Mouse (Mus musculus): Measurements from ENCODE around the gene Syt7. TPM values are rescaled to one million over a fixed set of nuclear protein-coding genes. Genes with fewer than 3 reads are reported as not detected.
A peak's percentile ranks its signal among the peaks of the same experiment; 100 is the strongest.

Syt7 gene
- polyA plus RNA-seq, 1 experiment from 2014 or later, result 1.2 TPM

- Histone ChIP-seq H3K4me1 (ENCODE audit: control insufficient read depth, insufficient read depth, low read length) (no peaks in the 10 kb centered on the region; the same call in 1 of the 2 replicates), H3K9ac (replicated peaks; ENCODE audit: low read depth, low read length) (no peak overlapping the region), H3K27me3 (ENCODE audit: control insufficient read depth, insufficient read depth, low read length) (peaks cover 14% of the 10 kb centered on the region; the same call in 1 of the 2 replicates), H3K36me3 (ENCODE audit: control insufficient read depth, insufficient read depth, low read length) (no peaks in the 10 kb centered on the region), H3K27ac (ENCODE audit: low read length) (no peak overlapping the region), H3K4me3 (ENCODE audit: low read depth, low read length) (no peak overlapping the region), H3K4me2 (replicated peaks; ENCODE audit: low read depth, low read length) (no peak overlapping the region), H3K9me3 (ENCODE audit: control insufficient read depth, low read depth, low read length) (no peaks in the 10 kb centered on the region)
- no peak for ATAC-seq (ENCODE audit: insufficient number of reproducible peaks, insufficient read depth, low FRiP score, low read depth)
- 36% methylated on average over 7 of the region's 7 CpGs for WGBS
These were observed 72.7 kb downstream of the Syt7 start for GRCm38 (mm10) chr19:10461584-10461983.

GRCm38 (mm10) chr19:10464427-10464826 lies 75.5 kb downstream of the Syt7 start:
- Histone ChIP-seq H3K4me3 (ENCODE audit: low read depth, low read length) (no peak overlapping the region), H3K36me3 (ENCODE audit: control insufficient read depth, insufficient read depth, low read length) (no peaks in the 10 kb centered on the region), H3K27ac (ENCODE audit: low read length) (no peak overlapping the region), H3K4me1 (ENCODE audit: control insufficient read depth, insufficient read depth, low read length) (no peaks in the 10 kb centered on the region; the same call in 1 of the 2 replicates), H3K4me2 (replicated peaks; ENCODE audit: low read depth, low read length) (no peak overlapping the region), H3K9me3 (ENCODE audit: control insufficient read depth, low read depth, low read length) (no peaks in the 10 kb centered on the region), H3K27me3 (ENCODE audit: control insufficient read depth, insufficient read depth, low read length) (no peaks in the 10 kb centered on the region), H3K9ac (replicated peaks; ENCODE audit: low read depth, low read length) (no peak overlapping the region)
- WGBS, result 38% methylated on average over 4 of the region's 4 CpGs
- ATAC-seq (ENCODE audit: insufficient number of reproducible peaks, insufficient read depth, low FRiP score, low read depth), result no peak

- Histone ChIP-seq H3K27ac (ENCODE audit: low read length) (no peak overlapping the region), H3K4me2 (replicated peaks; ENCODE audit: low read depth, low read length) (no peak overlapping the region), H3K4me1 (ENCODE audit: control insufficient read depth, insufficient read depth, low read length) (no peaks in the 10 kb centered on the region; the same call in 1 of the 2 replicates), H3K27me3 (ENCODE audit: control insufficient read depth, insufficient read depth, low read length) (no peaks in the 10 kb centered on the region), H3K4me3 (ENCODE audit: low read depth, low read length) (no peak overlapping the region), H3K36me3 (ENCODE audit: control insufficient read depth, insufficient read depth, low read length) (no peaks in the 10 kb centered on the region), H3K9me3 (ENCODE audit: control insufficient read depth, low read depth, low read length) (no peaks in the 10 kb centered on the region), H3K9ac (replicated peaks; ENCODE audit: low read depth, low read length) (no peak overlapping the region)
- ATAC-seq (ENCODE audit: insufficient number of reproducible peaks, insufficient read depth, low FRiP score, low read depth), result no peak
- WGBS, result 24% methylated on average over 8 of the region's 8 CpGs
These were observed 80.3 kb downstream of the Syt7 start for GRCm38 (mm10) chr19:10469171-10469658.

GRCm38 (mm10) chr19:10472958-10473357 lies 84.1 kb downstream of the Syt7 start:
- no peak for ATAC-seq (ENCODE audit: insufficient number of reproducible peaks, insufficient read depth, low FRiP score, low read depth)
- no peaks in the 10 kb centered on the region for H3K9me3 ChIP-seq (ENCODE audit: control insufficient read depth, low read depth, low read length)
- WGBS, result 80% methylated on average over 3 of the region's 3 CpGs

GRCm38 (mm10) chr19:10473779-10474178 lies 84.9 kb downstream of the Syt7 start:
- WGBS, result 24% methylated on average over 6 of the region's 6 CpGs
- Histone ChIP-seq H3K9me3 (ENCODE audit: control insufficient read depth, low read depth, low read length) (no peaks in the 10 kb centered on the region), H3K4me2 (replicated peaks; ENCODE audit: low read depth, low read length) (no peak overlapping the region), H3K9ac (replicated peaks; ENCODE audit: low read depth, low read length) (no peak overlapping the region), H3K4me3 (ENCODE audit: low read depth, low read length) (no peak overlapping the region), H3K36me3 (ENCODE audit: control insufficient read depth, insufficient read depth, low read length) (no peaks in the 10 kb centered on the region), H3K27me3 (ENCODE audit: control insufficient read depth, insufficient read depth, low read length) (no peaks in the 10 kb centered on the region), H3K4me1 (ENCODE audit: control insufficient read depth, insufficient read depth, low read length) (no peaks in the 10 kb centered on the region; the same call in 1 of the 2 replicates), H3K27ac (ENCODE audit: low read length) (no peak overlapping the region)
- no peak for ATAC-seq (ENCODE audit: insufficient number of reproducible peaks, insufficient read depth, low FRiP score, low read depth)

More at GRCm38 (mm10) chr19:10472958-10473357, 84.1 kb downstream of the Syt7 start:
- Histone ChIP-seq H3K4me1 (ENCODE audit: control insufficient read depth, insufficient read depth, low read length) (no peaks in the 10 kb centered on the region; the same call in 1 of the 2 replicates), H3K4me3 (ENCODE audit: low read depth, low read length) (no peak overlapping the region), H3K36me3 (ENCODE audit: control insufficient read depth, insufficient read depth, low read length) (no peaks in the 10 kb centered on the region), H3K27me3 (ENCODE audit: control insufficient read depth, insufficient read depth, low read length) (no peaks in the 10 kb centered on the region), H3K4me2 (replicated peaks; ENCODE audit: low read depth, low read length) (no peak overlapping the region), H3K9ac (replicated peaks; ENCODE audit: low read depth, low read length) (no peak overlapping the region), H3K27ac (ENCODE audit: low read length) (no peak overlapping the region)

- no peaks in the 10 kb centered on the region for H3K4me1 ChIP-seq (ENCODE audit: control insufficient read depth, insufficient read depth, low read length)
- 52% methylated on average over 4 of the region's 4 CpGs for WGBS
- H3K9me3 ChIP-seq (ENCODE audit: control insufficient read depth, low read depth, low read length), result no peaks in the 10 kb centered on the region
- H3K27me3 ChIP-seq (ENCODE audit: control insufficient read depth, insufficient read depth, low read length), result no peaks in the 10 kb centered on the region
- H3K27ac ChIP-seq (ENCODE audit: low read length), result no peak overlapping the region
- no peaks in the 10 kb centered on the region for H3K36me3 ChIP-seq (ENCODE audit: control insufficient read depth, insufficient read depth, low read length)
- no peak for ATAC-seq (ENCODE audit: insufficient number of reproducible peaks, insufficient read depth, low FRiP score, low read depth)
- no peak overlapping the region for H3K9ac ChIP-seq (replicated peaks; ENCODE audit: low read depth, low read length)
- H3K4me2 ChIP-seq (replicated peaks; ENCODE audit: low read depth, low read length), result no peak overlapping the region
- H3K4me3 ChIP-seq (ENCODE audit: low read depth, low read length), result no peak overlapping the region
These were observed 90.7 kb downstream of the Syt7 start for GRCm38 (mm10) chr19:10479541-10479940.

- H3K4me1 ChIP-seq (ENCODE audit: control insufficient read depth, insufficient read depth, low read length), result no peaks in the 10 kb centered on the region
- no peaks in the 10 kb centered on the region for H3K9me3 ChIP-seq (ENCODE audit: control insufficient read depth, low read depth, low read length)
- no peak within 1 kb of the TSS for H3K4me2 ChIP-seq (replicated peaks; ENCODE audit: low read depth, low read length)
- peak; percentile 57; the same call in 1 of the 2 replicates for ATAC-seq (ENCODE audit: insufficient number of reproducible peaks, insufficient read depth, low FRiP score, low read depth)
- no peak within 1 kb of the TSS for H3K27ac ChIP-seq (ENCODE audit: low read length)
- H3K9ac ChIP-seq (replicated peaks; ENCODE audit: low read depth, low read length), result no peak within 1 kb of the TSS
- no peaks in the 10 kb centered on the region for H3K36me3 ChIP-seq (ENCODE audit: control insufficient read depth, insufficient read depth, low read length)
- H3K4me3 ChIP-seq (ENCODE audit: low read depth, low read length), result no peak within 1 kb of the TSS
- no peaks in the 10 kb centered on the region for H3K27me3 ChIP-seq (ENCODE audit: control insufficient read depth, insufficient read depth, low read length)
- WGBS, result 24% methylated on average over 6 of the region's 6 CpGs
These were observed 93.8 kb downstream of the Syt7 start, which contains the start of gene Ppp1r32 for GRCm38 (mm10) chr19:10482703-10483102. TSS of gene Ppp1r32 (minus strand) at chr19:10482928.

- Histone ChIP-seq H3K4me2 (replicated peaks; ENCODE audit: low read depth, low read length) (no peak overlapping the region), H3K9ac (replicated peaks; ENCODE audit: low read depth, low read length) (no peak overlapping the region)
These were observed 97.4 kb downstream of the Syt7 start for GRCm38 (mm10) chr19:10486264-10486738.

GRCm38 (mm10) chr19:10495670-10496069 lies 106.8 kb downstream of the Syt7 start:
- H3K27ac ChIP-seq (ENCODE audit: low read length), result no peak overlapping the region
- peaks cover 2% of the 10 kb centered on the region for H3K36me3 ChIP-seq (ENCODE audit: control insufficient read depth, insufficient read depth, low read length)
- H3K27me3 ChIP-seq (ENCODE audit: control insufficient read depth, insufficient read depth, low read length), result no peaks in the 10 kb centered on the region
- no peak overlapping the region for H3K4me2 ChIP-seq (replicated peaks; ENCODE audit: low read depth, low read length)
- H3K9ac ChIP-seq (replicated peaks; ENCODE audit: low read depth, low read length), result no peak overlapping the region
- H3K4me1 ChIP-seq (ENCODE audit: control insufficient read depth, insufficient read depth, low read length), result peaks cover 5% of the 10 kb centered on the region; the same call in 1 of the 2 replicates
- H3K9me3 ChIP-seq (ENCODE audit: control insufficient read depth, low read depth, low read length), result no peaks in the 10 kb centered on the region
- no peak overlapping the region for H3K4me3 ChIP-seq (ENCODE audit: low read depth, low read length)
- WGBS, result 88% methylated on average over 1 of the region's 1 CpGs
- no peak for ATAC-seq (ENCODE audit: insufficient number of reproducible peaks, insufficient read depth, low FRiP score, low read depth)

More at GRCm38 (mm10) chr19:10486264-10486738, 97.4 kb downstream of the Syt7 start:
- Histone ChIP-seq H3K27ac (ENCODE audit: low read length) (no peak overlapping the region), H3K27me3 (ENCODE audit: control insufficient read depth, insufficient read depth, low read length) (no peaks in the 10 kb centered on the region), H3K4me3 (ENCODE audit: low read depth, low read length) (no peak overlapping the region), H3K36me3 (ENCODE audit: control insufficient read depth, insufficient read depth, low read length) (no peaks in the 10 kb centered on the region), H3K4me1 (ENCODE audit: control insufficient read depth, insufficient read depth, low read length) (no peaks in the 10 kb centered on the region), H3K9me3 (ENCODE audit: control insufficient read depth, low read depth, low read length) (no peaks in the 10 kb centered on the region)
- WGBS, result 21% methylated on average over 9 of the region's 9 CpGs
- ATAC-seq (ENCODE audit: insufficient number of reproducible peaks, insufficient read depth, low FRiP score, low read depth), result peak; percentile 56; the same call in 1 of the 2 replicates

Measured in stomach, embryonic 14.5 days (tissue).